Mouse (Mus musculus) thymus, postnatal 36 days (tissue): Measurements from ENCODE around the gene Lyplal1.
A peak's percentile ranks its signal among the peaks of the same experiment; 100 is the strongest.

Source experiments
- DNase-seq, 2 experiments: peaks; one replicate each; pipeline ENCODE4 v3.0.0; 2022; ENCODE audit warnings: mixed read lengths in 2 of 2

The Lyplal1 gene

GRCm38 (mm10) chr1:186116701-186117488 lies at the start of gene Lyplal1:
TSS of gene Lyplal1 (minus strand) at chr1:186117310.
- DNase-seq: peak; percentile 56 to 66

- no peak for DNase-seq
Measured at GRCm38 (mm10) chr1:186163616-186164015, 46.5 kb upstream of the Lyplal1 start.

- no peak for DNase-seq
Measured at GRCm38 (mm10) chr1:186163206-186163605, 46.1 kb upstream of the Lyplal1 start.

- no peak for DNase-seq
Measured at GRCm38 (mm10) chr1:186150376-186150775, 33.3 kb upstream of the Lyplal1 start.

- DNase-seq: no peak
Measured at GRCm38 (mm10) chr1:186145444-186145843, 28.3 kb upstream of the Lyplal1 start.

GRCm38 (mm10) chr1:186140191-186140590 lies 23.1 kb upstream of the Lyplal1 start:
- DNase-seq: no peak

- no peak for DNase-seq
Measured at GRCm38 (mm10) chr1:186137873-186138272, 20.8 kb upstream of the Lyplal1 start.

GRCm38 (mm10) chr1:186136636-186137380 lies 19.7 kb upstream of the Lyplal1 start:
- DNase-seq: no peak

- no peak for DNase-seq
Measured at GRCm38 (mm10) chr1:186131465-186131864, 14.4 kb upstream of the Lyplal1 start.

- DNase-seq: no peak
Measured at GRCm38 (mm10) chr1:186128940-186129339, 11.8 kb upstream of the Lyplal1 start.

- DNase-seq: no peak
Measured at GRCm38 (mm10) chr1:186126313-186126862, 9.3 kb upstream of the Lyplal1 start.

- no peak for DNase-seq
Measured at GRCm38 (mm10) chr1:186123690-186124089, 6.6 kb upstream of the Lyplal1 start.

- DNase-seq: no peak
Measured at GRCm38 (mm10) chr1:186119856-186120255, 2.7 kb upstream of the Lyplal1 start.

- no peak for DNase-seq
Measured at GRCm38 (mm10) chr1:186116086-186116600, 967 bp downstream of the Lyplal1 start.

- DNase-seq: no peak
Measured at GRCm38 (mm10) chr1:186102313-186102712, 14.8 kb downstream of the Lyplal1 start.

- DNase-seq: no peak
Measured at GRCm38 (mm10) chr1:186066266-186066897, 50.7 kb downstream of the Lyplal1 start.

- no peak for DNase-seq
Measured at GRCm38 (mm10) chr1:186060041-186060440, 57.1 kb downstream of the Lyplal1 start.

- no peak for DNase-seq
Measured at GRCm38 (mm10) chr1:186054227-186054626, 62.9 kb downstream of the Lyplal1 start.

GRCm38 (mm10) chr1:186053280-186054043 lies 63.6 kb downstream of the Lyplal1 start:
- no peak for DNase-seq

GRCm38 (mm10) chr1:186043709-186044452 lies 73.2 kb downstream of the Lyplal1 start:
- DNase-seq: no peak

- DNase-seq: no peak
Measured at GRCm38 (mm10) chr1:186041841-186042240, 75.3 kb downstream of the Lyplal1 start.
